Mouse (Mus musculus): ENCODE results near the gene Gpd1l. TPM values are rescaled to one million over a fixed set of nuclear protein-coding genes. Genes with fewer than 3 reads are reported as not detected.

Gene Gpd1l
- 55.5 TPM for polyA plus RNA-seq (2015; fragmentation: Illumina TruSeq; extraction: RNeasy Lipid Tissue Mini Kit (QIAGEN cat#74804); ENCODE audit: insufficient read depth, low replicate concordance)

GRCm38 (mm10) chr9:114933723-114934171, at the start of gene Gpd1l:
Gene Gpd1l (minus strand): TSS chr9:114933987.

GRCm38 (mm10) chr9:114982689-114983360, 49.0 kb upstream of the Gpd1l start, which contains the start of gene Rps27rt:
Gene Rps27rt (minus strand): TSS chr9:114982739.

GRCm38 (mm10) chr9:114978281-114979111, 44.7 kb upstream of the Gpd1l start, which contains the start of gene Osbpl10:
Gene Osbpl10 (plus strand): TSS chr9:114978569.

Other genes starting within 250 kb of the Gpd1l start
- 43.0 TPM for gene Dync1li1, start 245.2 kb downstream of the Gpd1l start, polyA plus RNA-seq (2015; fragmentation: Illumina TruSeq; extraction: RNeasy Lipid Tissue Mini Kit (QIAGEN cat#74804); ENCODE audit: insufficient read depth, low replicate concordance)
- 90.6 TPM for gene Cmtm6, start 202.9 kb downstream of the Gpd1l start, polyA plus RNA-seq (2015; fragmentation: Illumina TruSeq; extraction: RNeasy Lipid Tissue Mini Kit (QIAGEN cat#74804); ENCODE audit: insufficient read depth, low replicate concordance)
- gene Cmtm7, start 152.1 kb downstream of the Gpd1l start, polyA plus RNA-seq (2015; fragmentation: Illumina TruSeq; extraction: RNeasy Lipid Tissue Mini Kit (QIAGEN cat#74804); ENCODE audit: insufficient read depth, low replicate concordance), result 75.9 TPM
- gene Cmtm8, start 89.8 kb downstream of the Gpd1l start, polyA plus RNA-seq (2015; fragmentation: Illumina TruSeq; extraction: RNeasy Lipid Tissue Mini Kit (QIAGEN cat#74804); ENCODE audit: insufficient read depth, low replicate concordance), result 2.5 TPM
- gene Osbpl10, start 44.6 kb upstream of the Gpd1l start, polyA plus RNA-seq (2015; fragmentation: Illumina TruSeq; extraction: RNeasy Lipid Tissue Mini Kit (QIAGEN cat#74804); ENCODE audit: insufficient read depth, low replicate concordance), result 0.55 TPM
- gene Rps27rt, start 48.8 kb upstream of the Gpd1l start, polyA plus RNA-seq (2015; fragmentation: Illumina TruSeq; extraction: RNeasy Lipid Tissue Mini Kit (QIAGEN cat#74804); ENCODE audit: insufficient read depth, low replicate concordance), result 180 TPM